ENCODE assay signal across 15 mouse cellular contexts in the genomic region with DNA sequence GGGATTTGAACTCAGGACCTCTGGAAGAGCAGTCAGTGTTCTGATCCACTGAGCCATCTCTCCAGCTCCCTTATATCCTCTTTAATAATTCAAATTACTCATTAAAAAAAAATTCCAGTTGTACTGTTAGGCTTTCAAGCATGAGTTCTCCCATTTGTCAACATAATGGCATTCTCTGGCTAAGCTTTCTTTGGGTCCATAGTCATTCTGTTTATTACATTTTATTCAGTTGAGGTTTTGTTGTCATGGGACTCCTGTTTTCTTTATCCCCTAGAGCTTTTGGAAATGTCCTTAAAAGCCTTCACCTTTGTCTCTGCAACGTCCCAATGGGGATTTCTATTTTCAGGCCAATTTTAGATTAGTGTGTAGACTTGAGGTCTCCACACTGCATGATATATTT.
"Had no signal": no experiment of that assay in that cellular context is flagged by ENCODE, and none has a peak within 500 bp of the region (broad histone marks: within the 10 kb centered on the region; RNA-seq: fewer than 3 reads in every experiment).

No protein-coding gene starts in this region.

- DNase-seq: retina, postnatal 1 day; right cerebral cortex, adult 18-20 months; right cerebral cortex, postnatal 14 days; right cerebral cortex, postnatal 25 days; right cerebral cortex, postnatal 4 days; spleen, adult 18-20 months; thymus, adult 18-20 months; thymus, adult 2 months; thymus, postnatal 14 days; thymus, postnatal 25 days; thymus, postnatal 4 days had no signal

- H3K27me3 ChIP-seq: neural tube, embryonic 12.5 days; neural tube, embryonic 13.5 days; neural tube, embryonic 15.5 days; stomach, embryonic 15.5 days had no signal
